Mouse (Mus musculus) thymus, postnatal 14 days (tissue): Measurements from ENCODE around the gene Rap1gap2.

Experiments
- DNase-seq: peaks from one replicate; pipeline ENCODE4 v3.0.0; 2021

The Rap1gap2 gene

GRCm38 (mm10) chr11:74393489-74393888 is 217.2 kb downstream of the Rap1gap2 start:
- DNase-seq: no peak

GRCm38 (mm10) chr11:74392903-74393302 is 217.8 kb downstream of the Rap1gap2 start:
- DNase-seq: no peak

GRCm38 (mm10) chr11:74391899-74392298 is 218.8 kb downstream of the Rap1gap2 start:
- DNase-seq: no peak

GRCm38 (mm10) chr11:74387203-74387602 is 223.5 kb downstream of the Rap1gap2 start:
- DNase-seq: no peak

GRCm38 (mm10) chr11:74385674-74386073 is 225.0 kb downstream of the Rap1gap2 start:
- no peak for DNase-seq

GRCm38 (mm10) chr11:74379166-74379873 is 231.4 kb downstream of the Rap1gap2 start:
- no peak for DNase-seq

GRCm38 (mm10) chr11:74376847-74377246 is 233.9 kb downstream of the Rap1gap2 start:
- peak; percentile 48 for DNase-seq

GRCm38 (mm10) chr11:74371393-74372100 is 239.2 kb downstream of the Rap1gap2 start:
- DNase-seq: peak; percentile 53

GRCm38 (mm10) chr11:74361769-74362168 is 248.9 kb downstream of the Rap1gap2 start, which contains the start of gene Olfr412:
Gene Olfr412, plus strand, starts transcription at chr11:74362069.
- DNase-seq: no peak

GRCm38 (mm10) chr11:74352550-74352949 is 258.2 kb downstream of the Rap1gap2 start, which contains the start of gene Olfr411:
Gene Olfr411, minus strand, starts transcription at chr11:74352650.
- no peak for DNase-seq

GRCm38 (mm10) chr11:74337931-74338330 is 272.8 kb downstream of the Rap1gap2 start, which contains the start of gene Olfr410:
Gene Olfr410, minus strand, starts transcription at chr11:74338031.
- DNase-seq: no peak
